Mouse (Mus musculus): ENCODE data around the gene 6430571L13Rik. TPM values are rescaled to one million over a fixed set of nuclear protein-coding genes. Genes with fewer than 3 reads are reported as not detected.

Gene 6430571L13Rik
- total and polyA plus RNA-seq, 3 experiments = 0.09 to 0.72 (median 0.11) TPM

GRCm38 (mm10) chr9:107299783-107300182 lies 40.6 kb upstream of the 6430571L13Rik start:
- Histone ChIP-seq H3K9ac (ENCODE audit: insufficient read depth, low read depth) (no peak overlapping the region), H3K27me3 (replicated peaks) (no peaks in the 10 kb centered on the region), H3K27ac (ENCODE audit: insufficient read depth, low read depth) (no peak overlapping the region), H3K4me3 (replicated peaks in 1 of 3; ENCODE audit: low read depth in 2 of 3, low read length in 2 of 3, poor library complexity in 1 of 3) (no peak overlapping the region), H3K4me1 (ENCODE audit: control insufficient read depth in 1 of 2, insufficient read depth in 2 of 2) (peaks cover 39 to 42% of the 10 kb centered on the region in 2 experiments), H3K36me3 (replicated peaks in 1 of 2; ENCODE audit: control insufficient read depth in 1 of 2, insufficient read depth in 1 of 2, low read length in 1 of 2) (peaks cover 16 to 25% of the 10 kb centered on the region in 2 experiments), H3K79me2 (replicated peaks; ENCODE audit: control insufficient read depth, extremely low read depth, insufficient read depth, poor library complexity, severe bottlenecking) (peaks cover 5% of the 10 kb centered on the region), H3K4me2 (ENCODE audit: insufficient read depth, low read depth, poor library complexity, severe bottlenecking) (no peak overlapping the region), H3K9me3 (replicated peaks; ENCODE audit: low read length) (no peaks in the 10 kb centered on the region)
- no peak for TF ChIP-seq TBP (conservative IDR thresholded peaks at IDR 0.05; ENCODE audit: low read depth, low read length)
- DNase-seq (ENCODE audit: extremely low read depth) = no peak
- in situ Hi-C loops (cut with MboI; ENCODE audit: low pct_ligation_motif_present, low pct_unique_long_range_greater_than_20kb, low sequenced_read_pairs) (loop anchor here (5.0 to 25.0 kb wide), 3 partner anchors 38 to 637 kb away; partner anchors contain the start of genes Grm2 and Hemk1), dilution Hi-C loops (cut with MboI; ENCODE audit: extremely low pct_ligation_motif_present, extremely low pct_unique_long_range_greater_than_20kb, low sequenced_read_pairs) (no loop called here)

- Histone ChIP-seq H3K9ac (ENCODE audit: insufficient read depth, low read depth) (no peak overlapping the region), H3K4me3 (replicated peaks in 1 of 3; ENCODE audit: low read depth in 2 of 3, low read length in 2 of 3, poor library complexity in 1 of 3) (no peak overlapping the region), H3K79me2 (replicated peaks; ENCODE audit: control insufficient read depth, extremely low read depth, insufficient read depth, poor library complexity, severe bottlenecking) (peaks cover 5% of the 10 kb centered on the region), H3K27me3 (replicated peaks) (no peaks in the 10 kb centered on the region), H3K36me3 (replicated peaks in 1 of 2; ENCODE audit: control insufficient read depth in 1 of 2, insufficient read depth in 1 of 2, low read length in 1 of 2) (peaks cover 16 to 25% of the 10 kb centered on the region in 2 experiments), H3K9me3 (replicated peaks; ENCODE audit: low read length) (no peaks in the 10 kb centered on the region), H3K4me2 (ENCODE audit: insufficient read depth, low read depth, poor library complexity, severe bottlenecking) (no peak overlapping the region), H3K4me1 (ENCODE audit: control insufficient read depth in 1 of 2, insufficient read depth in 2 of 2) (peaks cover 40 to 44% of the 10 kb centered on the region in 2 experiments), H3K27ac (ENCODE audit: insufficient read depth, low read depth) (no peak overlapping the region)
- dilution Hi-C loops (cut with MboI; ENCODE audit: extremely low pct_ligation_motif_present, extremely low pct_unique_long_range_greater_than_20kb, low sequenced_read_pairs) (no loop called here), in situ Hi-C loops (cut with MboI; ENCODE audit: low pct_ligation_motif_present, low pct_unique_long_range_greater_than_20kb, low sequenced_read_pairs) (no loop called here)
- TF ChIP-seq CHD1 (IDR thresholded peaks at IDR 0.05; ENCODE audit: low read depth, low read length) (no peak), IRF4 (IDR thresholded peaks at IDR 0.05; ENCODE audit: low read depth, low read length) (no peak), TCF12 (IDR thresholded peaks at IDR 0.05; ENCODE audit: low read depth, low read length) (no peak), ETS1 (conservative IDR thresholded peaks at IDR 0.05; ENCODE audit: low read depth, low read length) (no peak), EP300 (IDR thresholded peaks at IDR 0.05; ENCODE audit: low read length) (no peak), USF2 (conservative IDR thresholded peaks at IDR 0.05; ENCODE audit: low read depth, low read length) (no peak), ZKSCAN1 (IDR thresholded peaks at IDR 0.05; ENCODE audit: borderline replicate concordance, low read depth, low read length) (no peak), ZC3H11A (IDR thresholded peaks at IDR 0.05; ENCODE audit: low read depth, low read length) (no peak)
- DNase-seq (ENCODE audit: extremely low read depth) = no peak
These were observed 40.0 kb upstream of the 6430571L13Rik start for GRCm38 (mm10) chr9:107300224-107300973.

GRCm38 (mm10) chr9:107301554-107302331 lies 38.7 kb upstream of the 6430571L13Rik start:
- H3K27me3 ChIP-seq (replicated peaks) = no peaks in the 10 kb centered on the region
- H3K27ac ChIP-seq (ENCODE audit: insufficient read depth, low read depth) = no peak overlapping the region
- dilution Hi-C loops (cut with MboI; ENCODE audit: extremely low pct_ligation_motif_present, extremely low pct_unique_long_range_greater_than_20kb, low sequenced_read_pairs) = no loop called here
- no peak overlapping the region for H3K4me2 ChIP-seq (ENCODE audit: insufficient read depth, low read depth, poor library complexity, severe bottlenecking)
- TF ChIP-seq UBTF (IDR thresholded peaks at IDR 0.05; ENCODE audit: low read depth, low read length) (no peak), ELF1 (IDR thresholded peaks at IDR 0.05; ENCODE audit: low read depth, low read length) (no peak), NELFE (IDR thresholded peaks at IDR 0.05; ENCODE audit: low read depth, low read length) (no peak), MAX (IDR thresholded peaks at IDR 0.05; ENCODE audit: low read length) (no peak), ZMIZ1 (IDR thresholded peaks at IDR 0.05; ENCODE audit: low read depth, low read length) (no peak), POLR2A (IDR thresholded peaks at IDR 0.05; ENCODE audit: low read depth, low read length) (no peak), TBP (conservative IDR thresholded peaks at IDR 0.05; ENCODE audit: low read depth, low read length) (no peak), IRF4 (IDR thresholded peaks at IDR 0.05; ENCODE audit: low read depth, low read length) (no peak), CHD2 (IDR thresholded peaks at IDR 0.05; ENCODE audit: low read length) (no peak), USF1 (IDR thresholded peaks at IDR 0.05; ENCODE audit: low read depth, low read length) (no peak), CTCF (conservative IDR thresholded peaks at IDR 0.05 in 1 of 2, IDR thresholded peaks at IDR 0.05 in 1 of 2; ENCODE audit: low read depth in 2 of 2, low read length in 2 of 2) (no peak), POLR2AphosphoS2 (IDR thresholded peaks at IDR 0.05; ENCODE audit: low read depth, low read length) (no peak)
- peaks cover 16 to 25% of the 10 kb centered on the region in 2 experiments for H3K36me3 ChIP-seq (replicated peaks in 1 of 2; ENCODE audit: control insufficient read depth in 1 of 2, insufficient read depth in 1 of 2, low read length in 1 of 2)
- H3K9me3 ChIP-seq (replicated peaks; ENCODE audit: low read length) = no peaks in the 10 kb centered on the region
- in situ Hi-C loops (cut with MboI; ENCODE audit: low pct_ligation_motif_present, low pct_unique_long_range_greater_than_20kb, low sequenced_read_pairs) = no loop called here
- DNase-seq (ENCODE audit: extremely low read depth) = no peak
- H3K79me2 ChIP-seq (replicated peaks; ENCODE audit: control insufficient read depth, extremely low read depth, insufficient read depth, poor library complexity, severe bottlenecking) = peaks cover 5% of the 10 kb centered on the region
- H3K9ac ChIP-seq (ENCODE audit: insufficient read depth, low read depth) = no peak overlapping the region
- no peak overlapping the region for H3K4me3 ChIP-seq (replicated peaks in 1 of 3; ENCODE audit: low read depth in 2 of 3, low read length in 2 of 3, poor library complexity in 1 of 3)
- peaks cover 48 to 51% of the 10 kb centered on the region in 2 experiments for H3K4me1 ChIP-seq (ENCODE audit: control insufficient read depth in 1 of 2, insufficient read depth in 2 of 2)

All from CH12.LX (cell line).